Mouse (Mus musculus) midbrain, embryonic 15.5 days (tissue): ENCODE results near the gene Fam71f2. TPM values are rescaled to one million over a fixed set of nuclear protein-coding genes. Genes with fewer than 3 reads are reported as not detected.

Experiments
- ATAC-seq: fragments of 200-750 bp; cut with Nextera tagmentation; replicated peaks from 2 replicates; pipeline ENCODE4 v1.8.0; 2017; ENCODE audit warnings: moderate TSS enrichment
- H3K27ac ChIP-seq: fragments of 300-500 bp; sonication (generic); 2 replicates; pipeline ENCODE4 v1.5.1; 2015; ENCODE audit warnings: mild to moderate bottlenecking, inconsistent platforms
- H3K27me3 ChIP-seq: fragments of 300-500 bp; sonication (generic); replicated peaks from 2 replicates; pipeline ENCODE4 v1.6.1; 2015; ENCODE audit warnings: inconsistent platforms
- H3K36me3 ChIP-seq: fragments of 300-500 bp; sonication (generic); replicated peaks from 2 replicates; pipeline ENCODE4 v1.6.1; 2015; ENCODE audit warnings: inconsistent platforms
- H3K4me1 ChIP-seq: fragments of 300-500 bp; sonication (generic); 2 replicates; pipeline ENCODE4 v1.6.1; 2015; ENCODE audit warnings: inconsistent platforms
- H3K4me2 ChIP-seq: fragments of 300-500 bp; sonication (generic); 2 replicates; pipeline ENCODE4 v1.6.1; 2015; ENCODE audit warnings: inconsistent platforms, mild to moderate bottlenecking, moderate library complexity
- H3K4me3 ChIP-seq: fragments of 300-500 bp; sonication (generic); 2 replicates; pipeline ENCODE4 v1.5.1; 2015; ENCODE audit warnings: mild to moderate bottlenecking, inconsistent platforms
- H3K9ac ChIP-seq: fragments of 300-500 bp; sonication (generic); 2 replicates; pipeline ENCODE4 v1.6.1; 2015; ENCODE audit warnings: mild to moderate bottlenecking, inconsistent platforms
- H3K9me3 ChIP-seq: fragments of 300-500 bp; sonication (generic); 2 replicates; pipeline ENCODE4 v1.6.1; 2016; ENCODE audit warnings: inconsistent platforms
- WGBS: fragments of 180-500 bp; shearing (Covaris S2); methylation state at CpG from one replicate; pipeline ENCODE4 v1.1.7; 2015; ENCODE audit warnings: mixed read lengths; 5-methylcytosine and 5-hydroxymethylcytosine counted together
- polyA plus RNA-seq: library from polyadenylated mRNA; unstranded; fragments of >200 nt; fragmentation: Nextera tagmentation; extraction: Ambion mirVana; gene quantifications from 2 replicates; pipeline ENCODE4 v1.2.1, GENCODE M21; 2015

Fam71f2 gene
- polyA plus RNA-seq, 1 experiment from 2014 or later = 0.40 TPM

DNA sequence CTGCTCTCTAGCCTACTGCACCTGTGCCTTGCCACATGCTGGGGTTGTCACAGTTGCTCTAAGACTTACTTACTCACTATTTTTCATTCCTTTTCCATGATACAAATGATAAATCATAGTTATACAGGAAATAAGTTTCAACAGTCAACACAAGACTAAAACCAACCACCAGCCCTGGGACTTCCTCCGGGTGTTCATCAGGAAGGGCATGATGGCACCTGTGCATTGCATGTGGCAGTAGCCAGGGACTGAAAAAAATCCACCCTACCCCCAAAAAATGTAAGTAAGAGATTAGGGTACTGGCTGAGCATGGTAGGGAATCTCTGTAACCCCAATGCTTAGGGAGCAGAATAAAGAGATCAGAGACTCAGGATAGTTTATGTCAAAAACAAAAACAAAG lies 20.0 kb upstream of the Fam71f2 start:
- peaks cover 7% of the 10 kb centered on the region; the same call in 1 of the 2 replicates for H3K4me1 ChIP-seq
- no peak overlapping the region for H3K9ac ChIP-seq
- no peaks in the 10 kb centered on the region for H3K27me3 ChIP-seq
- no peak for ATAC-seq
- H3K9me3 ChIP-seq = no peaks in the 10 kb centered on the region
- no peak overlapping the region for H3K4me3 ChIP-seq
- WGBS = 92% methylated on average over 1 of the region's 1 CpGs
- H3K36me3 ChIP-seq = no peaks in the 10 kb centered on the region
- H3K27ac ChIP-seq = no peak overlapping the region
- no peak overlapping the region for H3K4me2 ChIP-seq

GRCm38 (mm10) chr6:29261831-29262230 lies 17.6 kb upstream of the Fam71f2 start:
- no peak for ATAC-seq
- 80% methylated on average over 5 of the region's 5 CpGs for WGBS
- no peaks in the 10 kb centered on the region for H3K9me3 ChIP-seq

GRCm38 (mm10) chr6:29263650-29264455 lies 15.5 kb upstream of the Fam71f2 start:
- Histone ChIP-seq H3K9me3 (no peaks in the 10 kb centered on the region), H3K4me2 (no peak overlapping the region), H3K4me1 (peaks cover 7% of the 10 kb centered on the region; the same call in 1 of the 2 replicates), H3K27me3 (no peaks in the 10 kb centered on the region), H3K9ac (no peak overlapping the region), H3K36me3 (no peaks in the 10 kb centered on the region), H3K27ac (no peak overlapping the region), H3K4me3 (no peak overlapping the region)
- peak; percentile 84 for ATAC-seq
- 29% methylated on average over 6 of the region's 6 CpGs for WGBS

More at GRCm38 (mm10) chr6:29261831-29262230, 17.6 kb upstream of the Fam71f2 start:
- H3K36me3 ChIP-seq = no peaks in the 10 kb centered on the region
- peaks cover 7% of the 10 kb centered on the region; the same call in 1 of the 2 replicates for H3K4me1 ChIP-seq
- no peak overlapping the region for H3K4me2 ChIP-seq
- H3K27me3 ChIP-seq = no peaks in the 10 kb centered on the region
- H3K9ac ChIP-seq = no peak overlapping the region
- no peak overlapping the region for H3K4me3 ChIP-seq
- no peak overlapping the region for H3K27ac ChIP-seq

- ATAC-seq = no peak
- 88% methylated on average over 3 of the region's 3 CpGs for WGBS
Observed at GRCm38 (mm10) chr6:29264456-29264781, 15.0 kb upstream of the Fam71f2 start.

GRCm38 (mm10) chr6:29266936-29267335 lies 12.5 kb upstream of the Fam71f2 start:
- H3K27me3 ChIP-seq = no peaks in the 10 kb centered on the region
- 79% methylated on average over 4 of the region's 4 CpGs for WGBS
- H3K9me3 ChIP-seq = no peaks in the 10 kb centered on the region
- no peak for ATAC-seq
- no peak overlapping the region for H3K9ac ChIP-seq
- H3K27ac ChIP-seq = no peak overlapping the region
- H3K36me3 ChIP-seq = no peaks in the 10 kb centered on the region
- H3K4me1 ChIP-seq = peaks cover 7% of the 10 kb centered on the region; the same call in 1 of the 2 replicates
- H3K4me3 ChIP-seq = no peak overlapping the region
- H3K4me2 ChIP-seq = no peak overlapping the region

More at GRCm38 (mm10) chr6:29264456-29264781, 15.0 kb upstream of the Fam71f2 start:
- peaks cover 7% of the 10 kb centered on the region; the same call in 1 of the 2 replicates for H3K4me1 ChIP-seq
- no peak overlapping the region for H3K27ac ChIP-seq
- no peaks in the 10 kb centered on the region for H3K27me3 ChIP-seq
- H3K9ac ChIP-seq = no peak overlapping the region
- no peaks in the 10 kb centered on the region for H3K36me3 ChIP-seq
- H3K4me3 ChIP-seq = no peak overlapping the region
- no peaks in the 10 kb centered on the region for H3K9me3 ChIP-seq
- no peak overlapping the region for H3K4me2 ChIP-seq

- no peaks in the 10 kb centered on the region for H3K9me3 ChIP-seq
- no peak overlapping the region for H3K9ac ChIP-seq
- H3K4me2 ChIP-seq = no peak overlapping the region
- no peaks in the 10 kb centered on the region for H3K36me3 ChIP-seq
- H3K4me3 ChIP-seq = no peak overlapping the region
- no peak for ATAC-seq
- peaks cover 5% of the 10 kb centered on the region for H3K4me1 ChIP-seq
- no peaks in the 10 kb centered on the region for H3K27me3 ChIP-seq
- no peak overlapping the region for H3K27ac ChIP-seq
- 84% methylated on average over 6 of the region's 6 CpGs for WGBS
Observed at GRCm38 (mm10) chr6:29269006-29269668, 10.3 kb upstream of the Fam71f2 start.

- peaks cover 5% of the 10 kb centered on the region for H3K4me1 ChIP-seq
- no peak overlapping the region for H3K9ac ChIP-seq
- no peaks in the 10 kb centered on the region for H3K27me3 ChIP-seq
- no peak for ATAC-seq
- no peaks in the 10 kb centered on the region for H3K36me3 ChIP-seq
- no peak overlapping the region for H3K4me2 ChIP-seq
- WGBS = 18% methylated on average over 8 of the region's 8 CpGs
- no peaks in the 10 kb centered on the region for H3K9me3 ChIP-seq
- no peak overlapping the region for H3K27ac ChIP-seq
- H3K4me3 ChIP-seq = no peak overlapping the region
Observed at GRCm38 (mm10) chr6:29270961-29271360, 8.4 kb upstream of the Fam71f2 start.

DNA sequence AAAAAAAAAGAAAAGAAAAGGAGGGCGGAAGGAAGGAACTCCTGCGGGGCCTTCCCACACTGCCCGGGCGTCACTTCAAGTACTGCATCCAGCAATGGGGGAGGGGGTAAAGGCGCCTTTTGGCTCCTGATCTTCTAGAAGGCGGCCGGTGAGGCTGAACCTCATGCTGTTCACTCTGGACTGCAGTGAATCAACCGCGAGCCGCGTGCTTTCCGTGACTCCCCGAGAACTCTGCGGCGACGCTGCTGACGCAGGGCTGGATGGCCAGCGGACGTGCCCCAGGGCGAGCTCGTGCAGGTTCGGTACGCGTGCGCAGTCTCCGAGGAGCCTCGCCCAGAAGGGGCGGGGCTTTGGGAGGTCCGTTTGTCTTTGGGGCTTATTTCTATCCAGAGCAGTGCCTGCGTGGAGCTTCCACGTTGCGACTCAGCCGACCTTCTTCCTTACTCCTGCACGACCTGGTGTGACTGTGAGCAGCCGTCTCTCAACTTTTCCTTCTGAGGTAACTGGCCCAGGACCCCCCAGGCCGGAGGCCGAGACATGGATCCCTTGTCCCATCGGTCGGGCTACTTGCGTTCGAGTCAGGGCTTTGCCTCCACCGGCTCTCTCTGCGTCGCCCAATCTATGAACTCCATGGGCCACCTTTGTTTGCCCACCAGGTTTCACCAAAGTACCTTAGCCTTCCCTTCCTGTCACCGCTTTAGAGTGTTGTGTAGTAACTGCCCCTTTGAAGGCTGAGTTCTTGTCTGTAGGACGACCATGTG lies 6.9 kb upstream of the Fam71f2 start, which contains the start of gene Hilpda:
Hilpda (plus strand) TSS at position 177 of the 761 bp plus-strand sequence.
- Histone ChIP-seq H3K4me2 (peak within 1 kb of the TSS; percentile 86), H3K9me3 (no peaks in the 10 kb centered on the region), H3K27ac (peak within 1 kb of the TSS; percentile 73), H3K9ac (peak within 1 kb of the TSS; percentile 60), H3K4me1 (peaks cover 10% of the 10 kb centered on the region), H3K27me3 (no peaks in the 10 kb centered on the region), H3K36me3 (no peaks in the 10 kb centered on the region), H3K4me3 (peak within 1 kb of the TSS; percentile 62)
- WGBS = under 1% methylated on average over 46 of the region's 46 CpGs
- ATAC-seq = peak; percentile 97

GRCm38 (mm10) chr6:29276746-29277145 lies 2.6 kb upstream of the Fam71f2 start:
- Histone ChIP-seq H3K27me3 (no peaks in the 10 kb centered on the region), H3K4me3 (no peak overlapping the region), H3K36me3 (no peaks in the 10 kb centered on the region), H3K9me3 (no peaks in the 10 kb centered on the region), H3K4me2 (no peak overlapping the region), H3K27ac (no peak overlapping the region), H3K4me1 (peaks cover 10% of the 10 kb centered on the region), H3K9ac (no peak overlapping the region)
- WGBS = 92% methylated on average over 5 of the region's 5 CpGs
- no peak for ATAC-seq

- no peaks in the 10 kb centered on the region for H3K9me3 ChIP-seq
- no peak overlapping the region for H3K4me2 ChIP-seq
- peaks cover 5% of the 10 kb centered on the region for H3K4me1 ChIP-seq
- H3K4me3 ChIP-seq = no peak overlapping the region
- no peaks in the 10 kb centered on the region for H3K27me3 ChIP-seq
- peak; percentile 54; the same call in 1 of the 2 replicates for ATAC-seq
- H3K27ac ChIP-seq = peak overlapping the region; percentile 48; the same call in 1 of the 2 replicates
- no peaks in the 10 kb centered on the region for H3K36me3 ChIP-seq
- WGBS = 26% methylated on average over 8 of the region's 8 CpGs
- H3K9ac ChIP-seq = no peak overlapping the region
Observed at GRCm38 (mm10) chr6:29278513-29279267, 703 bp upstream of the Fam71f2 start.

DNA sequence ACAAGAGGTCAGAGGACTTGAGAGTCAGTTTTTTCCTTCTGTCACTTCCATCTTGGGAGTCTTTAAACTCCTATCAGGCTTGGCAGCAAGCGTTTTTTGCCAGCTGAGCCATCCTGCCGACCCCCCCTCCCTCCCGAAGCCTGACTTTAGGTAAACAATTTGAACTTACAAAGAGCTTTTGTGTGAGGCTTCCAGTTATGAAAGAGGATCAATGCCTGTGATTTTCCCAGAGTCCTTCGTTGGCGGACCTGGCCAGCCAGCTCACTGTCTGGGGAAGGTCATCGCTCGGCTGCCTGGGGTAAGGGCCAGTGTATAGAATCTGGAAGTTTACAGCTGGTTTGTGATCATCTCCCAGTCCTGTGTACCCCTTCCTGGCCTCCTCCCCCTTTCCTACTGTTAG lies 1.3 kb downstream of the Fam71f2 start:
- Histone ChIP-seq H3K9me3 (no peaks in the 10 kb centered on the region), H3K4me2 (no peak overlapping the region), H3K9ac (no peak overlapping the region), H3K36me3 (no peaks in the 10 kb centered on the region), H3K4me3 (no peak overlapping the region), H3K4me1 (peaks cover 5% of the 10 kb centered on the region; the same call in 1 of the 2 replicates), H3K27ac (no peak overlapping the region), H3K27me3 (no peaks in the 10 kb centered on the region)
- ATAC-seq = no peak
- WGBS = 33% methylated on average over 7 of the region's 7 CpGs
